Mouse (Mus musculus) embryo, embryonic 10.5 days (tissue): Measurements from ENCODE around the gene Olfr191.
"Not testable (repeated sequence)": the region's sequence is repeated elsewhere in the genome, so short reads cannot be mapped to it uniquely, and the experiment has no call there.

ENCODE experiments used
- DNase-seq: peaks from one replicate; pipeline ENCODE4 v3.0.0-alpha.2; 2015; ENCODE audit warnings: low spot score

Olfr191 gene

DNA sequence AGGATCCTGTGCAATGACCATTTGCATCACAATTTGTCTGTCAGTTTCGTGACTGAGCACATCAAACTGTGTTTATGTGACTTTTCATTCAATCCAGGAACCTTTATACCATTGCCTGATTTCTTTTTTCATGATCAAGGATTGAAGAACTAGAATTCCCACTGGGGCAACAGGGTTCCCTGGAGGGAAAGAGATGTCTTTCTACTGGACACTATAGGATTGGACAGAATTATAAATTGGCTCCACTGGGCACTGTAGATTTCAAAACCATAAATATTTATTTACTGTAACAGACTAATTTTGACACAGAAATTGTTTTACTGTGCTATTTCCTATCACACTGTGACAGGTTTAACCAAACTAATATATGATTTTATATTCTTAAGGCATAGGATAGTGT is at the start of gene Olfr191:
TSS of gene Olfr191 (minus strand) at position 101 of the 400 bp plus-strand sequence.
- not testable (repeated sequence) for DNase-seq

DNA sequence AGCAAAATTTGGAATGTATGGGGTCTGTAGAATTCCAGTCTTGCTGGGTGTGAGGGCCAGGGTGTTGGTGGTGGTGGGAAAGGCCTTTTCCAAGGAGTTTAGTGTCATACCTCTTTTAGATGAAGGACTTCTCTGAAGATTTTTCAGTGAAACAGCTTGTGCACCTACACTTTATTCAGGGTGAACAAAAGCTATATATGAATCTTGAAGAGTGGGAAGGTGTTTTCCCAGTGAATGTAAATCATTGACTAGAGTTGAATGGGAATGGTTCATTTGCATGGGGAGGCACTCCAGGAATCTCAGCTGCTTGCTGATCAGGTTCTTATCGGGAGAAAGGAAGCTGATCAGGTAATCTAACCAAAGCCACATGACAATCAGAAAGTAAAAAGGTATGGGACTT is 41.1 kb upstream of the Olfr191 start:
- no peak for DNase-seq

DNA sequence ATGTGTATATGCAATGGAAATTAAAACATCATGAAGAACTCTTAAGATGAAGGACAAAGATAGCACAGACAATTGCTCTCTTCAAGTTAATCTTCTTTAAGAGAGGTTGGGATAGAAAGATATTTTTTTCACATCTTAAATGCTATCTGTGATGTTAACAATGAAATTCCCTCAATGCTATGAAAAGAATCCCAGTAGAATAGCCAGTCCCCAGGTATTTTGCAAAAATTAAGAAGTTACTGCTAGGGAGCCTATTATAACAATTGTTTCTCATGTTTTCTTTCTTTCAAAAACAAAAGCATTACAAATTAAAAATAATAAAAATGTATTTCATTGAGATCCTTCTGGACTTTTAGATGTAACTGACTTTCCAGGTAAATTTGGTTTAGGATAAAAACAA is 31.3 kb upstream of the Olfr191 start, which contains the start of gene Olfr194:
TSS of gene Olfr194 (minus strand) at position 101 of the 400 bp plus-strand sequence.
- no peak for DNase-seq

DNA sequence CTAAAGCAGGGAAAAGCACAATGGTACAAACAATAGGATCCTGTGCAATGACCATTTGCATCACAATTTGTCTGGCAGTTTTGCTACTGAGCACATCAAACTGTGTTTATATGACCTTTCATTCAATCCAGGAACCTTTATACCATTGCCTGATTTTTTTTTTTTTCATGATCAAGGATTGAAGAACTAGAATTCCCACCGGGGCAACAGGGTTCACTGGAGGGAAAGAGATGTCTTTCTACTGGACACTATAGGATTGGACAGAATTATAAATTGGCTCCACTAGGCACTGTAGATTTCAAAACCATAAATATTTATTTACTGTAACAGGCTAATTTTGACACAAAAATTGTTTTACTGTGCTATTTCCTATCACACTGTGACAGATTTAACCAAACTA is 22.2 kb upstream of the Olfr191 start, which contains the start of gene Olfr193:
TSS of gene Olfr193 (minus strand) at position 101 of the 400 bp plus-strand sequence.
- DNase-seq, result no peak

DNA sequence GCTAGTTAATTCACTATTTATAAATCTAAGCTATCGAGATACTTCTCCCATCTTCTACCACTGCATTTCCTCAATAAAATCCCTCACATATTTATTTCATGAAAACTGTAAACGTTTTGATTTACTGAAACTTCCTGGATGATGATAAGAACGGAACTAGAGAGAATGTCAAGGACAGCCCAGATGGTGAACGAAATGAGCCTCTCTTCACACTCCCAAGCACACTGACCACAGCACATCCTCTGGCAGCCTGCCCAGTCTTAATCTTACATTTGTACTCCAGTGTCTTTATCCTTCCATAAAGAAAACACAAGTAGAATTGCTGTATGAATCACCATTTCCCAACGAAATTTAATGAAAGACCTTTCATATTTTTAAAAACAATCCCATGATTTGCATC is 18.9 kb upstream of the Olfr191 start:
- DNase-seq, result not testable (repeated sequence)

DNA sequence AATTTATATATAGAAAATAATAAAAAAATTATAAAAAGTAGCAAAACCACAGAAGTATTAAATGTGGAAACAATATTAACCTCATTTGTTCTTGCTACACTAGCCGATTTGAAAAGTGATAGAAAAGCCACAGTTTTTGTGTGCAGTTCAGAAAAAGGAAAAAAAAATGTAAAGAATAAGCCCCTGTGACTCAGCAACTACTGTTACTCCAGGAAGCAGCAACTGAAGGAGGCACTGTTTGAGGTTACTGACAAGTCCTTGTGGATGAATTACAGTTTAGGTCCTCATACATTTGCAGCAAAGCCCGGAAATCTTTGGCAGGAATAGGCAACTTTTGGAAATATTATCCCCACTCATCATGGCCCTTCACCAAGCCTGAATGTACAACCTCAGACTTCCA is 15.7 kb upstream of the Olfr191 start:
- no peak for DNase-seq

DNA sequence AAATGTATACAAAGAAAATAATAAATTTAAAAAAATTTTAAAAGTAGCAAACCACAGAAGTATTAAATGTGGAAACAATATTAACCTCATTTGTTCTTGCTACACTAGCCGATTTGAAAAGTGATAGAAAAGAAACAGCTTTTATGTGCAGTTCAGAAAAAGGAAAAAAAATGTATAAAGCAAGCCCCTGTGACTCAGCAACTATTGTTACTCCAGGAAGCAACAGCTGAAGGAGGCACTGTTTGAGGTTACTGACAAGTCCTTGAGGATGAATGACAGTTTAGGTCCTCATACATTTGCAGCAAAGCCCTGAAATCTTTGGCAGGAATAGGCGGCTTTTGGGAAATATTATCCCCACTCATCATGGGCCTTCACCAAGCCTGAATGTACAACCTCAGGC is 8.5 kb downstream of the Olfr191 start:
- DNase-seq, result not testable (repeated sequence)

DNA sequence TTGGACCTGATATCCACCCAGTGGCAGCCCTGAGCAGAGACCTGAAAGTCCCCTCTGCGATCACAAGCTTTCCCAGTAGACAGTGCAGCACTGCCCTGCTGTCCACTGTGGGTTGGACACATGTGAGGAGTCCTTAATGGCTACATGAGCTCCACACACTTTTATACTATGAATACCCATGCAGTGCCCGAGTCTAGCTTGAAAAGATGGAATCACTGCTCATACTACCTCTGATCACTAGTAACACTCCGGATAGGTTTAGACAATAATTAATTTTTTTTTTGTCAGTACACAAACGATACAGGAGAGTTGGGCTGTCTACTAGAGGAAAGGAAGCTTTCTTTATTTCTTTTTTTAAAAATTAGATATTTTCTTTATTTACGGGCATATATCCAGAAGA is 11.7 kb downstream of the Olfr191 start, which contains the start of gene Olfr190:
TSS of gene Olfr190 (minus strand) at position 101 of the 400 bp plus-strand sequence.
- no peak for DNase-seq

DNA sequence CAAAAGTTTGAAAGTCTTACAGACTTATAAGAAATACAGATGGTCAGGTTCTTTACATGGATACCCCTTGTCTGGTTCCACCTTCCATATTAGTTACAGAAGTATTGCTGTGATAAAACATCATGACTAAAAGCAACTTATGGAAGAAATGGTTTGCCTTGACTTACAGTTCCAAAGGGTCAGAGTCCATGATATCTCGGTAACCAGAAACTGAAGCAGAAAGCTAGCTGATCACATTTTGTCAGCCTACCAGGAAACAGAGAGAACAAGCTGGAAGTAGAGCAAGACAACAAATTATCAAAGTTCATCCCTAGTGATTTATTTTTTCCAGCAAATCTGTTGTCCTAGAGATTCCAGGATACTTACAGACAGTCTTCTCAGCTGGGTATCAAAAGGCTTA is 16.1 kb downstream of the Olfr191 start:
- DNase-seq, result no peak

DNA sequence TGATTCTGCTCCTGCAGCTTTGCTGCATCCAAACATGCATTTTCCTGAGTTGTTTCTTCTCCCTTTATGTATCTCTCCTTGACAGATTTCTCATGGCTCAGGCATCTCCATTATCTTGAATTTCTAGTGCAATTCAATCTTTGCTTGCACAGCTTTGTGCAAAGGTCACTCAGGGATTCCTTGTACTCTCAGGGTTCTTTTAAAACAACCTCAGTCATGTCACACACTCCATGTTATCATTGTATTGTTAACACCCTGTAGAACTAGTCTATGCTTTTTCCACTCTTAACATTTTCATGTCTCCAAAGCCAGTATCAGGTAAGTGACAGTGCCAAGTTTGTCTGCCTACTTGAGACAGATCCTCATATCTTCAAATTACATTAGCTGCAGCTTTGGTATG is 17.9 kb downstream of the Olfr191 start:
- DNase-seq, result no peak

DNA sequence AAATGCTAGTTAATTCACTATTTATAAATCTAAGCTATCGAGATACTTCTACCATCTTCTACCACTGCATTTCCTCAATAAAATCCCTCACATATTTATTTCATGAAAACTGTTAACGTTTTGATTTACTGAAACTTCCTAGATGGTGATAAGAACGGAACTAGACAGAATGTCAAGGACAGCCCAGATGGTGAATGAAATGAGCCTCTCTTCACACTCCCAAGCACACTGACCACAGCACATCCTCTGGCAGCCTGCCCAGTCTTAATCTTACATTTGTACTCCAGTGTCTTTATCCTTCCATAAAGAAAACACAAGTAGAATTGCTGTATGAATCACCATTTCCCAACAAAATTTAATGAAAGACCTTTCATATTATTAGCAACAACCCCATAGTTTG is 27.2 kb downstream of the Olfr191 start:
- DNase-seq, result not testable (repeated sequence)

DNA sequence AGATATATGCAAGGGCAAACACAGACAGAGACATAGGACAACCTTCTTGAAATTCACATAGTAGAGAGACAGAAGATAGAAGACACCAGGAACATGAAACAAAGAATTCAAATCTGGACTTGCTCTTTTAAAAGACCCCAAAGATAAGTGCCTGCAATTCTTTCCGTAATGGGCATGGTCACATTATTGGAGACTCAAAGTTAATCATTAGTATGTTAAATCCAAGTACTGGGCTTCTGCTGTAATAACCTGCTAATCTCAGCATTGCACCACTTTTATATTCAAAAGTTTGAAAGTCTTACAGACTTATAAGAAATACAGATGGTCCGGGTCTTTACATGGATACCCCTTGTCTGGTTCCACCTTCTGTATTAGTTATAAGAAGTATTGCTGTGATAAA is 40.3 kb downstream of the Olfr191 start:
- DNase-seq, result not testable (repeated sequence)

DNA sequence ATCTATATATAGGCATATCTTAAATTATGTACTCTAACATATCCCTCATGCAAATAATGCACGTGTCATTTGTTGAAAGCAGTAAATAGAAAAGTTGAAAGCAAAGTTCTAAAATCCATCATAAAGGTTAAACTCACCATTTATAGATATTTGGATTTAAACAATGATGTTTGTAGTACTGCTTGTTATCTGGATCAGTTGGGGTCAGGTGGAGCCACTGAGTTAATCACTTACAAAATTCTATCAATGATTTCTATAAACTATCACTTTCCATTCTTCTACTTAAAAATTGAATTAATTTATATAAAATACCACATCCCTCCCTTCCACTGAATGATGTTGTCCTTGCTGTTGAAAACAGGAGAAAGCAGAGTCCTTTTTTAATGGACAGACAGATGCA is 40.8 kb downstream of the Olfr191 start:
- DNase-seq, result no peak

DNA sequence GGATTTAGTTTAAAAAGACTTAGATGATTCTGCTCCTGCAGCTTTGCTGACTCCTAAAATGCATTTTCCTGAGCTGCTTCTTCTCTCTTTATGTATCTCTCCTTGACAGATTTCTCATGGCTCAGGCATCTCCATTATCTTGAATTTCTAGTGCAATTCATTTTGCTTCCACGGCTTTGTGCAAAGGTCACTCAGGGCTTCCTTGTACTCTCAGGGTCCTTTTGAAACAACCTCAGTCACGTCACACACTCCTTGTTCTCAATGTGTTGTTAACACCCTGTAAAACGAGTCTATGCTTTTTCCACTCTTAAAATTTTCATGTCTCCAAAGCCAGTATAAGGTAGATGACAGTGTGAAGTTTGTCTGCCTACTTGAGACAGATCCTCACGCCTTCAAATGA is 42.0 kb downstream of the Olfr191 start:
- DNase-seq, result no peak

DNA sequence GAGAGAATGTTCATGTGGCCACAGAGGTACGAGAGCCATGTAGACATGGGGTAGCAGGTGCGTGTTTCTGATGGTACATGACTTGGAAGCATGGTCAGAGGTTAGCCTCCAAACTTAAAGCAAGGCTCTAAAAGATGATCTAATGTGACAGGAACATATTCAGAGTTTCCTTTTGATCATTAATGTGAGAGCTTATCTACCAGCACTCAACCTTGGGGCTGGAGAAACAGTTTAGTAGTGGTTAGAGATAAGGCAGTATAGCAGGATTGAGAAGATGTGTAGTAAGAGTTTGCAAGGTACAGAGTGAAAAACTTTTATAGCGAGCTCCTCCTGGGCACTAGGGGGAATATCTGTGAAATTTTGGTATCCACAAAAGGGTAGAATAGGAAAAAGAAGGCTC is 43.8 kb downstream of the Olfr191 start:
- DNase-seq, result no peak

DNA sequence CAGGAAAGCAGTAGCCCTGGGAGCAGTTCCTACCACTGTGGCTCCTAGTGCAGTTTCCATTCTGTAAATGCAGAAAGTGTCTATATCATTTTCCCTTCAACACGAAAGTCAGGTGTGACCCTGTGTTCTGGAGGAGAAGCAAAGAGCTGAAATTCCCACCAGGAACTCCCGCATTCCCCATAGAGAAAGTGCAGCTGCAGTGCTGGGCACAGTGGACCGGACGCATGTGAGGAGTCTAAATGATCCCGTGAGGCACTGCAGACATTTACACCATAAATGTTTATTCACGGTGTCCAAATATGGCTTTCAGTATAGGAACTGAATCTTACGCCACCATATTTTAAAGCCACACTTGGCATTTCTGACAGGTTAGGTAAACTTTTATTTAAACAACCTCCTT is 49.9 kb downstream of the Olfr191 start, which contains the start of gene Olfr187:
TSS of gene Olfr187 (minus strand) at position 58 of the 400 bp plus-strand sequence.
- no peak for DNase-seq
